Mouse (Mus musculus) adrenal gland (tissue): Measurements from ENCODE around the gene Stard3.

ENCODE experiments used
- intact Hi-C: fragments of 180-260 bp; cut with DNase I; formaldehyde crosslinking; loops from one replicate; pipeline ENCODE4 v1.15.1; 2025

Gene Stard3

GRCm38 (mm10) chr11:98328371-98329069 is 29.6 kb upstream of the Stard3 start:
- intact Hi-C loops: no loop called here

GRCm38 (mm10) chr11:98329081-98329959 is 28.8 kb upstream of the Stard3 start, which contains the start of gene Neurod2:
Neurod2 (minus strand) TSS chr11:98329648.
- intact Hi-C loops: no loop called here

- intact Hi-C loops: no loop called here
Observed at GRCm38 (mm10) chr11:98329960-98330744, 28.0 kb upstream of the Stard3 start.

GRCm38 (mm10) chr11:98330745-98331204 is 27.4 kb upstream of the Stard3 start:
- intact Hi-C loops: no loop called here

- intact Hi-C loops: no loop called here
Observed at GRCm38 (mm10) chr11:98331401-98331800, 26.8 kb upstream of the Stard3 start.

- intact Hi-C loops: no loop called here
Observed at GRCm38 (mm10) chr11:98332186-98332585, 26.0 kb upstream of the Stard3 start.

GRCm38 (mm10) chr11:98332841-98333240 is 25.3 kb upstream of the Stard3 start:
- intact Hi-C loops: no loop called here

- intact Hi-C loops: no loop called here
Observed at GRCm38 (mm10) chr11:98333263-98333696, 24.9 kb upstream of the Stard3 start.

GRCm38 (mm10) chr11:98333981-98334741 is 24.0 kb upstream of the Stard3 start:
- intact Hi-C loops: no loop called here

- intact Hi-C loops: loop anchor here (5.0 kb wide), 1 partner anchor 43 kb away; no protein-coding TSS in a partner anchor
Observed at GRCm38 (mm10) chr11:98335250-98335649, 22.9 kb upstream of the Stard3 start.

- intact Hi-C loops: loop anchor here (5.0 kb wide), 1 partner anchor 44 kb away; no protein-coding TSS in a partner anchor
Observed at GRCm38 (mm10) chr11:98336245-98337107, 21.7 kb upstream of the Stard3 start.

GRCm38 (mm10) chr11:98338507-98338961 is 19.6 kb upstream of the Stard3 start:
- intact Hi-C loops: loop anchor here (5.0 kb wide), 1 partner anchor 46 kb away; no protein-coding TSS in a partner anchor

GRCm38 (mm10) chr11:98339071-98339501 is 19.1 kb upstream of the Stard3 start:
- intact Hi-C loops: loop anchor here (5.0 kb wide), 1 partner anchor 47 kb away; no protein-coding TSS in a partner anchor

- intact Hi-C loops: loop anchor here (5.0 kb wide), 1 partner anchor 47 kb away; no protein-coding TSS in a partner anchor
Observed at GRCm38 (mm10) chr11:98339679-98340287, 18.4 kb upstream of the Stard3 start.

- intact Hi-C loops: no loop called here
Observed at GRCm38 (mm10) chr11:98340597-98340996, 17.6 kb upstream of the Stard3 start.

GRCm38 (mm10) chr11:98341174-98341573 is 17.0 kb upstream of the Stard3 start:
- intact Hi-C loops: no loop called here

- intact Hi-C loops: loop anchor here (2.0 kb wide), 1 partner anchor 77 kb away; no protein-coding TSS in a partner anchor
Observed at GRCm38 (mm10) chr11:98342000-98342945, 15.9 kb upstream of the Stard3 start.
